Mouse (Mus musculus) forebrain, embryonic 14.5 days (tissue): ENCODE data around the gene Aldh9a1. TPM values are rescaled to one million over a fixed set of nuclear protein-coding genes. Genes with fewer than 3 reads are reported as not detected.

Source experiments
- microRNA-seq: library from miRNA; unstranded; fragments of <30 nt; microRNA quantifications from one replicate; pipeline ENCODE4, GENCODE M21; 2016
- polyA plus RNA-seq: library from polyadenylated mRNA; unstranded; fragments of >200 nt; fragmentation: Nextera tagmentation; extraction: Ambion mirVana; gene quantifications from 2 replicates; pipeline ENCODE4 v1.2.1, GENCODE M21; 2014

The Aldh9a1 gene
- polyA plus RNA-seq, 1 experiment from 2014 or later: 21.2 TPM

Small RNA genes within 50 kb of the gene (microRNA-seq; reads per million reads assigned to microRNA genes)
- gene Gm25911: not detected

Other genes starting within 250 kb of the Aldh9a1 start
- 54.1 and 58.1 TPM in 2 replicates for gene Uck2, start 64.7 kb upstream of the Aldh9a1 start, polyA plus RNA-seq
- gene Tmco1, start 41.6 kb upstream of the Aldh9a1 start, polyA plus RNA-seq: 81.7 and 84.0 TPM in 2 replicates
- 128 and 138 TPM in 2 replicates for gene Mgst3, start 43.9 kb downstream of the Aldh9a1 start, polyA plus RNA-seq
- not detected in 2 replicates for gene Lrrc52, start 116.8 kb downstream of the Aldh9a1 start, polyA plus RNA-seq
- gene Rxrg, start 248.4 kb downstream of the Aldh9a1 start, polyA plus RNA-seq: 9.3 and 18.6 TPM in 2 replicates